ENCODE assay signal across 7 mouse cellular contexts in genomic region chr10:57743606-57744016, GRCm38 (mm10). TPM values are rescaled to one million over a fixed set of nuclear protein-coding genes. Genes with fewer than 3 reads are reported as not detected.
DNase-seq lines count a peak whose midpoint lies in the region; ATAC-seq and TF ChIP-seq lines count a peak whose summit lies in the region.

No protein-coding gene starts in this region.

- H3K4me3 ChIP-seq in ES-E14 (ENCODE audit: insufficient read depth in 1 of 2, low read depth in 1 of 2, low read length in 2 of 2, poor library complexity in 1 of 2, severe bottlenecking in 1 of 2), result peak overlapping the region in 1 of 2 experiments; percentile 46; a peak in 2 of 4 replicates
- H3K4me3 ChIP-seq in hindbrain, embryonic 11.5 days (ENCODE audit: low read depth, low read length), result peak overlapping the region; percentile 26
- H3K4me3 ChIP-seq in lung, embryonic 15.5 days, result peak overlapping the region; percentile 34

- H3K4me1 ChIP-seq in ES-E14 (ENCODE audit: control insufficient read depth in 2 of 2, insufficient read depth in 2 of 2, low read length in 2 of 2, poor library complexity in 1 of 2), result no peaks in the 10 kb centered on the region
- no peaks in the 10 kb centered on the region for H3K4me1 ChIP-seq in hindbrain, embryonic 11.5 days (replicated peaks; ENCODE audit: control insufficient read depth, insufficient read depth, low read length)
- peaks cover 3% of the 10 kb centered on the region; the same call in 1 of the 2 replicates for H3K4me1 ChIP-seq in lung, embryonic 15.5 days

- no peaks in the 10 kb centered on the region for H3K9me3 ChIP-seq in ES-E14 (ENCODE audit: control insufficient read depth, insufficient read depth, low read depth, low read length)
- H3K9me3 ChIP-seq in hindbrain, embryonic 11.5 days (ENCODE audit: control insufficient read depth, low read length), result no peaks in the 10 kb centered on the region
- no peaks in the 10 kb centered on the region for H3K9me3 ChIP-seq in lung, embryonic 15.5 days

- no peaks in the 10 kb centered on the region for H3K27me3 ChIP-seq in hindbrain, embryonic 11.5 days (ENCODE audit: control insufficient read depth, insufficient read depth, low read length)
- H3K27me3 ChIP-seq in lung, embryonic 15.5 days, result no peaks in the 10 kb centered on the region

- H3K4me2 ChIP-seq in hindbrain, embryonic 11.5 days (replicated peaks; ENCODE audit: low read depth, low read length), result no peak overlapping the region; the same call in 1 of the 2 replicates
- peak overlapping the region; percentile 47 for H3K4me2 ChIP-seq in lung, embryonic 15.5 days

- ATAC-seq in erythroid progenitor cell, adult 5-6 weeks (replicated peaks; ENCODE audit: low FRiP score, poor library complexity, severe bottlenecking), result peak; percentile 65
- ATAC-seq in hindbrain, embryonic 11.5 days (ENCODE audit: low FRiP score), result peak; percentile 84
- peak; percentile 62 for ATAC-seq in lung, embryonic 15.5 days (ENCODE audit: borderline replicate concordance, extremely low read depth, low FRiP score, low TSS enrichment)

- H3K27ac ChIP-seq in ES-E14 (ENCODE audit: insufficient read depth, low read depth, low read length, poor library complexity, severe bottlenecking), result no peak overlapping the region
- no peak overlapping the region for H3K27ac ChIP-seq in hindbrain, embryonic 11.5 days (ENCODE audit: low read depth, low read length)
- H3K27ac ChIP-seq in lung, embryonic 15.5 days, result no peak overlapping the region

- WGBS in hindbrain, embryonic 11.5 days, result 6% methylated on average over 6 of the region's 6 CpGs
- 2% methylated on average over 6 of the region's 6 CpGs for WGBS in lung, embryonic 15.5 days

- no peaks in the 10 kb centered on the region for H3K36me3 ChIP-seq in ES-E14 (ENCODE audit: control insufficient read depth, insufficient read depth, low read length, poor library complexity, severe bottlenecking)
- no peaks in the 10 kb centered on the region for H3K36me3 ChIP-seq in hindbrain, embryonic 11.5 days (ENCODE audit: control insufficient read depth, insufficient read depth, low read length)
- H3K36me3 ChIP-seq in lung, embryonic 15.5 days, result no peaks in the 10 kb centered on the region

- in situ Hi-C loops in ES-E14 (cut with MboI; ENCODE audit: low sequenced_read_pairs in 2 of 2, unreplicated experiment in 2 of 2), result no loop called here

- H3K9ac ChIP-seq in ES-E14 (ENCODE audit: insufficient read depth, low read depth, low read length, poor library complexity, severe bottlenecking), result peak overlapping the region; percentile 38; the same call in 1 of the 2 replicates
- H3K9ac ChIP-seq in hindbrain, embryonic 11.5 days (ENCODE audit: low read depth, low read length), result no peak overlapping the region
- H3K9ac ChIP-seq in lung, embryonic 15.5 days, result no peak overlapping the region

- DNase-seq in ES-E14 (ENCODE audit: low read depth, low spot score), result peak; percentile 62
- peak; percentile 40 for DNase-seq in adrenal gland, postnatal 14 days
- DNase-seq in hindbrain, embryonic 11.5 days (ENCODE audit: low spot score), result peak; percentile 81
- DNase-seq in layer of hippocampus, adult 9-11 months, result peak; percentile 24
- peak; percentile 23 for DNase-seq in retina, adult 2 months (ENCODE audit: low read depth, low spot score)

TF ChIP-seq in ES-E14, 5 proteins besides CTCF, POLR2A, EP300 and RAD21:
- peak; percentile 44; the same call in 1 of the 2 replicates for TF ChIP-seq ZC3H11A (IDR thresholded peaks at IDR 0.05; ENCODE audit: borderline replicate concordance, low read depth, low read length)
- no peak for TF ChIP-seq MAFK (IDR thresholded peaks at IDR 0.05; ENCODE audit: insufficient read depth, low read depth, low read length)

RNA-seq across cellular contexts. Expression of gene Fabp7, which starts 41.1 kb away (rescaled TPM):
- total RNA-seq in ES-E14 (2012; rRNA removed), result 0.27 and 0.42 TPM in 2 replicates
- total RNA-seq in adrenal gland, postnatal 14 days (2021), result 4.5 and 8.7 TPM in 2 replicates
- total RNA-seq in erythroid progenitor cell, adult 5-6 weeks (2015; ENCODE audit: low replicate concordance), result not detected in 2 replicates
- not detected in 2 replicates for total RNA-seq in erythroid progenitor cell, adult 5-6 weeks (2017; ENCODE audit: low replicate concordance)
- polyA plus RNA-seq in hindbrain, embryonic 11.5 days (2014; fragmentation: Nextera tagmentation; extraction: Ambion mirVana), result 1,341 and 1,349 TPM in 2 replicates
- 12.0 and 13.9 TPM in 2 replicates for polyA plus RNA-seq in lung, embryonic 15.5 days (2015; fragmentation: Nextera tagmentation; extraction: Ambion mirVana)

RNA-seq across cellular contexts. Expression of gene Smpdl3a, which starts 50.5 kb away (rescaled TPM):
- 0.21 and 0.49 TPM in 2 replicates for total RNA-seq in ES-E14 (2012; rRNA removed)
- 61.6 and 74.6 TPM in 2 replicates for total RNA-seq in adrenal gland, postnatal 14 days (2021)
- total RNA-seq in erythroid progenitor cell, adult 5-6 weeks (2015; ENCODE audit: low replicate concordance), result 58.0 and 58.7 TPM in 2 replicates
- total RNA-seq in erythroid progenitor cell, adult 5-6 weeks (2017; ENCODE audit: low replicate concordance), result 13.6 and 15.8 TPM in 2 replicates
- 13.1 and 13.9 TPM in 2 replicates for polyA plus RNA-seq in hindbrain, embryonic 11.5 days (2014; fragmentation: Nextera tagmentation; extraction: Ambion mirVana)
- polyA plus RNA-seq in lung, embryonic 15.5 days (2015; fragmentation: Nextera tagmentation; extraction: Ambion mirVana), result 22.8 and 24.3 TPM in 2 replicates

Comparison
In these comparisons a context has a peak if more than half of its experiments do, and no peak if none do; other contexts are left out.
1. DNase-seq: peak in every context shown above with its lines; median percentile 81 in hindbrain, embryonic 11.5 days; 62 in ES-E14; 40 in adrenal gland, postnatal 14 days; 24 in layer of hippocampus, adult 9-11 months; 23 in retina, adult 2 months.